Mouse (Mus musculus): ENCODE results near the gene Cxcl17. TPM values are rescaled to one million over a fixed set of nuclear protein-coding genes. Genes with fewer than 3 reads are reported as not detected.

Cxcl17 gene
- polyA plus RNA-seq, 2 experiments, result not detected

GRCm38 (mm10) chr7:25395186-25395557 lies 17.5 kb downstream of the Cxcl17 start:
- H3K36me3 ChIP-seq (replicated peaks; ENCODE audit: control insufficient read depth, insufficient read depth, low read depth), result no peaks in the 10 kb centered on the region
- H3K9ac ChIP-seq (replicated peaks), result peak overlapping the region; percentile 47
- H3K27ac ChIP-seq, result no peak overlapping the region
- H3K4me3 ChIP-seq (ENCODE audit: insufficient read depth in 1 of 2, low read depth in 2 of 2, low read length in 2 of 2), result peak overlapping the region; percentile 71 to 79
- WGBS (ENCODE audit: insufficient replicate concordance), result 1% methylated on average over 22 of the region's 22 CpGs
- no peaks in the 10 kb centered on the region for H3K27me3 ChIP-seq (ENCODE audit: control insufficient read depth, insufficient read depth, low read length)
- H3K4me1 ChIP-seq (replicated peaks; ENCODE audit: control insufficient read depth in 2 of 2, insufficient read depth in 2 of 2, low read length in 1 of 2), result peaks cover 14 to 15% of the 10 kb centered on the region in 2 experiments
- no peaks in the 10 kb centered on the region for H3K9me3 ChIP-seq (ENCODE audit: control insufficient read depth, low read length)
- peak; percentile 7; the same call in 1 of the 2 replicates for ATAC-seq (ENCODE audit: insufficient read depth)
- TF ChIP-seq CTCF (IDR thresholded peaks at IDR 0.05; ENCODE audit: low read depth) (no peak), EP300 (IDR thresholded peaks at IDR 0.05; ENCODE audit: low read depth) (no peak)
- H3K4me2 ChIP-seq (ENCODE audit: low read depth), result peak overlapping the region; percentile 96
- DNase-seq (ENCODE audit: low read depth in 3 of 3, low spot score in 3 of 3), result no peak

GRCm38 (mm10) chr7:25394754-25395153 lies 17.9 kb downstream of the Cxcl17 start:
- Histone ChIP-seq H3K36me3 (replicated peaks; ENCODE audit: control insufficient read depth, insufficient read depth, low read depth) (no peaks in the 10 kb centered on the region), H3K9ac (replicated peaks) (peak overlapping the region; percentile 47), H3K27ac (no peak overlapping the region), H3K4me3 (ENCODE audit: insufficient read depth in 1 of 2, low read depth in 2 of 2, low read length in 2 of 2) (peak overlapping the region; percentile 71 to 79), H3K9me3 (ENCODE audit: control insufficient read depth, low read length) (no peaks in the 10 kb centered on the region), H3K27me3 (ENCODE audit: control insufficient read depth, insufficient read depth, low read length) (no peaks in the 10 kb centered on the region), H3K4me2 (ENCODE audit: low read depth) (peak overlapping the region; percentile 96), H3K4me1 (replicated peaks; ENCODE audit: control insufficient read depth in 2 of 2, insufficient read depth in 2 of 2, low read length in 1 of 2) (peaks cover 17 to 18% of the 10 kb centered on the region in 2 experiments)
- ATAC-seq (ENCODE audit: insufficient read depth), result no peak
- WGBS (ENCODE audit: insufficient replicate concordance), result 19% methylated on average over 7 of the region's 7 CpGs
- DNase-seq (ENCODE audit: low read depth in 3 of 3, low spot score in 3 of 3), result no peak
- no peak for TF ChIP-seq EP300 (IDR thresholded peaks at IDR 0.05; ENCODE audit: low read depth)
- no peak for TF ChIP-seq CTCF (IDR thresholded peaks at IDR 0.05; ENCODE audit: low read depth)

GRCm38 (mm10) chr7:25393451-25394210 lies 19.1 kb downstream of the Cxcl17 start:
- 65% methylated on average over 8 of the region's 8 CpGs for WGBS (ENCODE audit: insufficient replicate concordance)
- Histone ChIP-seq H3K4me1 (replicated peaks; ENCODE audit: control insufficient read depth in 2 of 2, insufficient read depth in 2 of 2, low read length in 1 of 2) (peaks cover 23 to 24% of the 10 kb centered on the region in 2 experiments), H3K4me2 (ENCODE audit: low read depth) (no peak overlapping the region), H3K4me3 (ENCODE audit: insufficient read depth in 1 of 2, low read depth in 2 of 2, low read length in 2 of 2) (no peak overlapping the region), H3K27ac (no peak overlapping the region), H3K9ac (replicated peaks) (no peak overlapping the region), H3K9me3 (ENCODE audit: control insufficient read depth, low read length) (no peaks in the 10 kb centered on the region), H3K27me3 (ENCODE audit: control insufficient read depth, insufficient read depth, low read length) (no peaks in the 10 kb centered on the region), H3K36me3 (replicated peaks; ENCODE audit: control insufficient read depth, insufficient read depth, low read depth) (no peaks in the 10 kb centered on the region)
- no peak for DNase-seq (ENCODE audit: low read depth in 3 of 3, low spot score in 3 of 3)
- TF ChIP-seq EP300 (IDR thresholded peaks at IDR 0.05; ENCODE audit: low read depth), result no peak
- no peak for TF ChIP-seq CTCF (IDR thresholded peaks at IDR 0.05; ENCODE audit: low read depth)
- ATAC-seq (ENCODE audit: insufficient read depth), result no peak

- 65% methylated on average over 7 of the region's 7 CpGs for whole genome bisulfite sequencing (ENCODE audit: insufficient replicate concordance)
- Histone ChIP-seq H3K9ac (replicated peaks) (no peak overlapping the region), H3K36me3 (replicated peaks; ENCODE audit: control insufficient read depth, insufficient read depth, low read depth) (peaks cover 1% of the 10 kb centered on the region; the same call in 1 of the 2 replicates), H3K27me3 (ENCODE audit: control insufficient read depth, insufficient read depth, low read length) (no peaks in the 10 kb centered on the region), H3K4me1 (replicated peaks; ENCODE audit: control insufficient read depth in 2 of 2, insufficient read depth in 2 of 2, low read length in 1 of 2) (peaks cover 23 to 24% of the 10 kb centered on the region in 2 experiments), H3K4me3 (ENCODE audit: insufficient read depth in 1 of 2, low read depth in 2 of 2, low read length in 2 of 2) (no peak overlapping the region), H3K4me2 (ENCODE audit: low read depth) (no peak overlapping the region), H3K9me3 (ENCODE audit: control insufficient read depth, low read length) (no peaks in the 10 kb centered on the region), H3K27ac (no peak overlapping the region)
- ATAC-seq (ENCODE audit: insufficient read depth), result no peak
- DNase-seq (ENCODE audit: low read depth in 3 of 3, low spot score in 3 of 3), result no peak
- TF ChIP-seq CTCF (IDR thresholded peaks at IDR 0.05; ENCODE audit: low read depth), result no peak
Observed at GRCm38 (mm10) chr7:25392851-25393250, 19.8 kb downstream of the Cxcl17 start.

DNA sequence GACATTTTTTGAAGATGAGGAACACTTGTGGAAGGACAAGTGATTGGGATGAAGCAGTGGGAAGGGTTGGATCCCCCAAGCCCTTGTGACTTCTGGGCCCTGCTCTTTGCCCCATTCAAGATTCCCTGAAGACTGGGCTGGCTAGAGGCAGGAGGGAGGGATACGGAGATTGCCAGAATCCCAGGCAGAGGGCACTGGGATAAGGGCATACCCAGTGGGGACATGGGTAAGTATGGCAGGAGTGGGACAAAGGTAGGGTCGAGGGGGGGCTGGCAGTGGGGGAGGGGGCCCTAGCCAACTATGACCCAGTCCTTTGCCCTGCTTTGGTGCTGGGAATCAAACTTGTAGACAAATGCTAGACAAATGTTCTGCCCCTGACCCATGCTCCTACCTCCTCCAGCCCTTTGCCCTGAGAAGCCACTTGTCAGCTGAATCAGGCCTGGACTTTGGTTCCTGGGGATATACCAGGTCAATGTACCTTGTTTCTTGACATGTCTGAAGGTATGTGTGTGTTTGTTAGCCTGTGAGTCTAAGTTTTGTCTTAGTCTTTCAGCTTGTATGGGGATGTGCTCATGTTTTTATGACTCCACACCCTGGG lies 20.7 kb downstream of the Cxcl17 start:
- no peaks in the 10 kb centered on the region for H3K27me3 ChIP-seq (ENCODE audit: control insufficient read depth, insufficient read depth, low read length)
- no peak overlapping the region for H3K4me2 ChIP-seq (ENCODE audit: low read depth)
- ATAC-seq (ENCODE audit: insufficient read depth) (no peak), DNase-seq (ENCODE audit: low read depth in 3 of 3, low spot score in 3 of 3) (no peak)
- H3K4me3 ChIP-seq (ENCODE audit: insufficient read depth in 1 of 2, low read depth in 2 of 2, low read length in 2 of 2), result no peak overlapping the region
- no peak for TF ChIP-seq EP300 (IDR thresholded peaks at IDR 0.05; ENCODE audit: low read depth)
- no peak for TF ChIP-seq CTCF (IDR thresholded peaks at IDR 0.05; ENCODE audit: low read depth)
- no peak overlapping the region for H3K27ac ChIP-seq
- no peak overlapping the region for H3K9ac ChIP-seq (replicated peaks)
- H3K9me3 ChIP-seq (ENCODE audit: control insufficient read depth, low read length), result no peaks in the 10 kb centered on the region
- peaks cover 2% of the 10 kb centered on the region; the same call in 1 of the 2 replicates for H3K36me3 ChIP-seq (replicated peaks; ENCODE audit: control insufficient read depth, insufficient read depth, low read depth)
- peaks cover 23 to 24% of the 10 kb centered on the region in 2 experiments for H3K4me1 ChIP-seq (replicated peaks; ENCODE audit: control insufficient read depth in 2 of 2, insufficient read depth in 2 of 2, low read length in 1 of 2)
- 53% methylated on average over 2 of the region's 2 CpGs for WGBS (ENCODE audit: insufficient replicate concordance)
